Mouse (Mus musculus) thymus, postnatal 10 days (tissue): ENCODE measurements around the gene Chchd4.
A peak's percentile ranks its signal among the peaks of the same experiment; 100 is the strongest.
"Not testable (repeated sequence)": the region's sequence is repeated elsewhere in the genome, so short reads cannot be mapped to it uniquely, and the experiment has no call there.

Source experiments
- DNase-seq, 2 experiments: peaks; one replicate each; pipeline ENCODE4 v3.0.0; 2021; ENCODE audit warnings: low spot score in 2 of 2

The Chchd4 gene

GRCm38 (mm10) chr6:91474441-91475190, 1.3 kb upstream of the Chchd4 start:
- DNase-seq, result peak in 1 of 2 experiments; percentile 8

- no peak for DNase-seq
Observed at GRCm38 (mm10) chr6:91473805-91474440, 577 bp upstream of the Chchd4 start.

- no peak for DNase-seq
Observed at GRCm38 (mm10) chr6:91472319-91472718, 1.0 kb downstream of the Chchd4 start.

GRCm38 (mm10) chr6:91471427-91471826, 1.9 kb downstream of the Chchd4 start:
- not testable (repeated sequence) for DNase-seq

GRCm38 (mm10) chr6:91470712-91471111, 2.6 kb downstream of the Chchd4 start:
- DNase-seq, result no peak

GRCm38 (mm10) chr6:91467106-91467505, 6.2 kb downstream of the Chchd4 start:
- DNase-seq, result no peak

GRCm38 (mm10) chr6:91465756-91466155, 7.6 kb downstream of the Chchd4 start:
- DNase-seq, result no peak

- DNase-seq, result no peak
Observed at GRCm38 (mm10) chr6:91459471-91459870, 13.9 kb downstream of the Chchd4 start.

GRCm38 (mm10) chr6:91454546-91454945, 18.8 kb downstream of the Chchd4 start:
- no peak for DNase-seq

- no peak for DNase-seq
Observed at GRCm38 (mm10) chr6:91452056-91452455, 21.3 kb downstream of the Chchd4 start.

GRCm38 (mm10) chr6:91449472-91450225, 23.7 kb downstream of the Chchd4 start:
- no peak for DNase-seq

- no peak for DNase-seq
Observed at GRCm38 (mm10) chr6:91445316-91445715, 28.0 kb downstream of the Chchd4 start.

- DNase-seq, result no peak
Observed at GRCm38 (mm10) chr6:91441145-91441662, 32.1 kb downstream of the Chchd4 start.

GRCm38 (mm10) chr6:91440474-91441144, 32.7 kb downstream of the Chchd4 start:
- peak; percentile 88 to 93 for DNase-seq

GRCm38 (mm10) chr6:91424151-91424550, 49.2 kb downstream of the Chchd4 start:
- no peak for DNase-seq

GRCm38 (mm10) chr6:91421629-91422028, 51.7 kb downstream of the Chchd4 start:
- DNase-seq, result no peak

- DNase-seq, result no peak
Observed at GRCm38 (mm10) chr6:91417291-91417845, 56.0 kb downstream of the Chchd4 start.

- DNase-seq, result no peak
Observed at GRCm38 (mm10) chr6:91416146-91416545, 57.2 kb downstream of the Chchd4 start.

- peak in 1 of 2 experiments; percentile 33 for DNase-seq
Observed at GRCm38 (mm10) chr6:91414890-91415289, 58.5 kb downstream of the Chchd4 start.
